Mouse (Mus musculus): ENCODE measurements around the gene Ccdc69. TPM values are rescaled to one million over a fixed set of nuclear protein-coding genes. Genes with fewer than 3 reads are reported as not detected.

The Ccdc69 gene
- polyA plus RNA-seq, 1 experiment = 0.11 TPM

GRCm38 (mm10) chr11:55113209-55113860, 35.4 kb upstream of the Ccdc69 start:
- no peaks in the 10 kb centered on the region for H3K27me3 ChIP-seq (ENCODE audit: control insufficient read depth, insufficient read depth, insufficient read length)
- TF ChIP-seq MYOG (IDR thresholded peaks at IDR 0.05; ENCODE audit: control insufficient read depth in 1 of 3, insufficient read depth in 1 of 3, insufficient read length in 2 of 3, low read depth in 2 of 3) (peak in 1 of 3 experiments; percentile 42), MAX (IDR thresholded peaks at IDR 0.05; ENCODE audit: low read depth) (no peak), USF1 (IDR thresholded peaks at IDR 0.05; ENCODE audit: low read depth) (no peak), MYOD1 (IDR thresholded peaks at IDR 0.05; ENCODE audit: control insufficient read depth in 1 of 3, insufficient read length in 2 of 3, low read depth in 2 of 3) (peak in 2 of 3 experiments; percentile 33 to 51)
- peak overlapping the region; percentile 10 for H3K4me2 ChIP-seq (ENCODE audit: low read depth)

GRCm38 (mm10) chr11:55110566-55111169, 32.7 kb upstream of the Ccdc69 start:
- Histone ChIP-seq H3K79me2 (ENCODE audit: control insufficient read depth, insufficient read depth) (no peaks in the 10 kb centered on the region), H3K4me2 (ENCODE audit: low read depth) (no peak overlapping the region), H3ac (ENCODE audit: control insufficient read depth, insufficient read length) (no peak overlapping the region), H3K27me3 (ENCODE audit: control insufficient read depth, insufficient read depth, insufficient read length) (no peaks in the 10 kb centered on the region), H3K4me3 (no peak overlapping the region), H3K36me3 (ENCODE audit: control insufficient read depth, insufficient read depth) (no peaks in the 10 kb centered on the region)
- TF ChIP-seq MYOD1 (IDR thresholded peaks at IDR 0.05; ENCODE audit: control insufficient read depth in 1 of 3, insufficient read length in 2 of 3, low read depth in 2 of 3) = no peak
- TF ChIP-seq TCF3 (IDR thresholded peaks at IDR 0.05; ENCODE audit: insufficient read length, low read depth) = no peak
- no peak for TF ChIP-seq USF1 (IDR thresholded peaks at IDR 0.05; ENCODE audit: low read depth)

More at GRCm38 (mm10) chr11:55113209-55113860, 35.4 kb upstream of the Ccdc69 start:
- Histone ChIP-seq H3K36me3 (ENCODE audit: control insufficient read depth, insufficient read depth) (no peaks in the 10 kb centered on the region), H3K4me3 (no peak overlapping the region), H3K79me2 (ENCODE audit: control insufficient read depth, insufficient read depth) (no peaks in the 10 kb centered on the region), H3ac (ENCODE audit: control insufficient read depth, insufficient read length) (no peak overlapping the region)

- Histone ChIP-seq H3ac (ENCODE audit: control insufficient read depth, insufficient read length) (no peak overlapping the region), H3K4me3 (no peak overlapping the region), H3K4me2 (ENCODE audit: low read depth) (no peak overlapping the region), H3K79me2 (ENCODE audit: control insufficient read depth, insufficient read depth) (no peaks in the 10 kb centered on the region), H3K36me3 (ENCODE audit: control insufficient read depth, insufficient read depth) (no peaks in the 10 kb centered on the region), H3K27me3 (ENCODE audit: control insufficient read depth, insufficient read depth, insufficient read length) (no peaks in the 10 kb centered on the region)
- no peak for TF ChIP-seq SRF (IDR thresholded peaks at IDR 0.05; ENCODE audit: control insufficient read depth, insufficient read length, low read depth)
- TF ChIP-seq REST (IDR thresholded peaks at IDR 0.05; ENCODE audit: insufficient read depth, insufficient read length) = no peak
- no peak for TF ChIP-seq MAX (IDR thresholded peaks at IDR 0.05; ENCODE audit: low read depth)
- TF ChIP-seq CEBPB (IDR thresholded peaks at IDR 0.05; ENCODE audit: insufficient read depth, poor library complexity, severe bottlenecking) = no peak
- no peak for TF ChIP-seq TCF12 (IDR thresholded peaks at IDR 0.05; ENCODE audit: insufficient read depth, poor library complexity, severe bottlenecking)
- TF ChIP-seq E2F4 (IDR thresholded peaks at IDR 0.05; ENCODE audit: insufficient read depth) = no peak
- no peak for TF ChIP-seq TCF3 (IDR thresholded peaks at IDR 0.05; ENCODE audit: insufficient read length, low read depth)
- no peak for TF ChIP-seq MYOG (IDR thresholded peaks at IDR 0.05; ENCODE audit: control insufficient read depth in 1 of 3, insufficient read depth in 1 of 3, insufficient read length in 2 of 3, low read depth in 2 of 3)
- TF ChIP-seq POLR2AphosphoS2 (IDR thresholded peaks at IDR 0.05; ENCODE audit: insufficient read length, low read depth) = no peak
- TF ChIP-seq POLR2A (IDR thresholded peaks at IDR 0.05; ENCODE audit: insufficient read length, low read depth) = no peak
- no peak for TF ChIP-seq USF1 (IDR thresholded peaks at IDR 0.05; ENCODE audit: low read depth)
- TF ChIP-seq MYOD1 (IDR thresholded peaks at IDR 0.05; ENCODE audit: control insufficient read depth in 1 of 3, insufficient read length in 2 of 3, low read depth in 2 of 3) = no peak
Measured at GRCm38 (mm10) chr11:55109521-55110300, 31.8 kb upstream of the Ccdc69 start.

- Histone ChIP-seq H3ac (ENCODE audit: control insufficient read depth, insufficient read length) (no peak overlapping the region), H3K4me3 (no peak overlapping the region), H3K4me2 (ENCODE audit: low read depth) (no peak overlapping the region), H3K27me3 (ENCODE audit: control insufficient read depth, insufficient read depth, insufficient read length) (no peaks in the 10 kb centered on the region), H3K36me3 (ENCODE audit: control insufficient read depth, insufficient read depth) (no peaks in the 10 kb centered on the region), H3K79me2 (ENCODE audit: control insufficient read depth, insufficient read depth) (no peaks in the 10 kb centered on the region)
- no peak for TF ChIP-seq CEBPB (IDR thresholded peaks at IDR 0.05; ENCODE audit: insufficient read depth, poor library complexity, severe bottlenecking)
- TF ChIP-seq REST (IDR thresholded peaks at IDR 0.05; ENCODE audit: insufficient read depth, insufficient read length) = no peak
- TF ChIP-seq E2F4 (IDR thresholded peaks at IDR 0.05; ENCODE audit: insufficient read depth) = no peak
- no peak for TF ChIP-seq SRF (IDR thresholded peaks at IDR 0.05; ENCODE audit: control insufficient read depth, insufficient read length, low read depth)
- TF ChIP-seq MYOG (IDR thresholded peaks at IDR 0.05; ENCODE audit: control insufficient read depth in 1 of 3, insufficient read depth in 1 of 3, insufficient read length in 2 of 3, low read depth in 2 of 3) = no peak
- no peak for TF ChIP-seq POLR2AphosphoS2 (IDR thresholded peaks at IDR 0.05; ENCODE audit: insufficient read length, low read depth)
- no peak for TF ChIP-seq MAX (IDR thresholded peaks at IDR 0.05; ENCODE audit: low read depth)
- no peak for TF ChIP-seq MYOD1 (IDR thresholded peaks at IDR 0.05; ENCODE audit: control insufficient read depth in 1 of 3, insufficient read length in 2 of 3, low read depth in 2 of 3)
- TF ChIP-seq USF1 (IDR thresholded peaks at IDR 0.05; ENCODE audit: low read depth) = no peak
- TF ChIP-seq TCF12 (IDR thresholded peaks at IDR 0.05; ENCODE audit: insufficient read depth, poor library complexity, severe bottlenecking) = no peak
- no peak for TF ChIP-seq TCF3 (IDR thresholded peaks at IDR 0.05; ENCODE audit: insufficient read length, low read depth)
Measured at GRCm38 (mm10) chr11:55106636-55107035, 28.7 kb upstream of the Ccdc69 start.
